Mouse (Mus musculus): ENCODE measurements around the gene Etv4. TPM values are rescaled to one million over a fixed set of nuclear protein-coding genes. Genes with fewer than 3 reads are reported as not detected.

The Etv4 gene
- total RNA-seq, 2 experiments from 2014 or later: 6.6 to 6.8 TPM

Other genes starting within 250 kb of the Etv4 start
- 10 to 100 TPM; 10.6 to 10.9 TPM for gene Brca1, start 233.4 kb downstream of the Etv4 start, total RNA-seq (2021)
- 100 to 1,000 TPM; 116 to 120 TPM for gene Nbr1, start 233.2 kb downstream of the Etv4 start, total RNA-seq (2021)
- gene Tmem106a, start 203.1 kb downstream of the Etv4 start, total RNA-seq (2021): 1 to 10 TPM; 7.9 TPM
- gene Gm11634, start 186.1 kb downstream of the Etv4 start, total RNA-seq (2021): not detected
- 10 to 100 TPM; 29.2 to 35.0 TPM for gene Rdm1, start 158.2 kb downstream of the Etv4 start, total RNA-seq (2021)
- 10 to 100 TPM; 17.9 to 20.5 TPM for gene Arl4d, start 119.8 kb downstream of the Etv4 start, total RNA-seq (2021)
- gene Dhx8, start 52.5 kb downstream of the Etv4 start, total RNA-seq (2021): 10 to 100 TPM; 21.6 to 21.7 TPM
- 10 to 100 TPM; 17.3 to 19.1 TPM for gene Meox1, start 109.0 kb upstream of the Etv4 start, total RNA-seq (2021)
- 1 to 10 TPM; 7.5 to 8.2 TPM for gene Sost, start 181.6 kb upstream of the Etv4 start, total RNA-seq (2021)
- not detected for gene Cfap97d1, start 198.9 kb upstream of the Etv4 start, total RNA-seq (2021)
- 100 to 1,000 TPM; 149 to 162 TPM for gene Dusp3, start 201.6 kb upstream of the Etv4 start, total RNA-seq (2021)
- gene Mpp3, start 243.1 kb upstream of the Etv4 start, total RNA-seq (2021): 1 to 10 TPM; 6.2 to 7.4 TPM